Mouse (Mus musculus) lung, postnatal 0 days (tissue): ENCODE measurements around the gene Stat5a.

Experiments used
- CTCF ChIP-seq: IDR thresholded peaks from 2 replicates; pipeline ENCODE4 v1.5.1; 2016; ENCODE audit warnings: antibody characterized with exemption, mild to moderate bottlenecking
- EP300 ChIP-seq: IDR thresholded peaks from 2 replicates; pipeline ENCODE4 v1.6.1; 2016; ENCODE audit warnings: antibody characterized with exemption, mild to moderate bottlenecking, control low read depth

GRCm38 (mm10) chr11:100908567-100908966, 49.4 kb downstream of the Stat5a start:
- no peak for TF ChIP-seq CTCF
- TF ChIP-seq EP300: no peak
